Mouse (Mus musculus): ENCODE measurements at regions not wholly inside any gene's neighbourhood (a gene's known extent, or its start where the extent isn't known, plus 50 kb on each side); places are given as distances from the start of the nearest gene placed in this dataset.

DNA sequence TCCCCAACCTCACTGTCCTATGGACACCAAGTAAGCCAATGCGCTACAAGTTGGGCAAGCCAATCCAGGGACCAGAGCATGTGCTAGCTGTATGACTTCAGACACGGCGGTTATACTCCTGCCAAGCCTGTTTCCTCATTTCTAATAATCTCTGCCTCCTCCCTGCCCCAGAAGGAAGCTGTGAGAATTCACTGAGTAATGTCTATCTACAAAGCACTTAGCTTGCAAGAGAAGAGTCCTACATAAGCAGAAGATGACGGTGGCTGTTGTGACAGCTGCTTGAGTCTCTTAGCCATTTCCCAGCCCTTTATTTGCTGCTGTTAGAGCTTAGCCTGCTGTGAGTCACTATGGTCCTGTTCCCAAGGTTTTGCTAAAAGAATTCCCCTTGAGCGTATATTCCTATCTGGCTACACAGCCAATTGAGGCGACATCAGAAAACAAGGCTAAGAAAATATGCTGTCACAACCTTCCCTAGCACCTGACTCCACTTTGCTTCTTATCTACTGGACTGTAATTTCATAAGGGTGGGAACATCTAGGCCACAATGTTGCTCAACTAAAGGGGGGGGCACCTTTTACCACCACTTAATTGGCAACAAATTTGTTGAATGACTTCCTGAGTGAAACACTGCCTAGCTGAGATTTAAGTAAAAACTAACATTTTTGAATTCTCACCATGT is 66.0 kb downstream of the Zfp36l1 start:
- Histone ChIP-seq H3K27ac (replicated peaks; ENCODE audit: insufficient read depth, low read depth, low read length) (no peak overlapping the region), H3K27me3 (ENCODE audit: control insufficient read depth, insufficient read depth, low read length) (no peaks in the 10 kb centered on the region), H3K36me3 (ENCODE audit: control insufficient read depth, insufficient read depth, low read length) (no peaks in the 10 kb centered on the region), H3K79me2 (ENCODE audit: control insufficient read depth, insufficient read depth, low read length) (no peaks in the 10 kb centered on the region), H3K4me3 (ENCODE audit: insufficient read depth, low read depth, low read length) (no peak overlapping the region), H3K9ac (ENCODE audit: low read depth, low read length) (no peak overlapping the region), H3K4me1 (ENCODE audit: control insufficient read depth, insufficient read depth, low read length) (no peaks in the 10 kb centered on the region; the same call in 1 of the 2 replicates)
- peak; percentile 21 for DNase-seq (ENCODE audit: extremely low read depth, low read depth, low spot score)
- no peak for TF ChIP-seq POLR2A (IDR thresholded peaks at IDR 0.05; ENCODE audit: extremely low read depth, insufficient read depth, low read length)
- TF ChIP-seq CTCF (IDR thresholded peaks at IDR 0.05; ENCODE audit: low read depth, low read length): no peak
- 81% methylated on average over 6 of the region's 6 CpGs for WGBS

DNA sequence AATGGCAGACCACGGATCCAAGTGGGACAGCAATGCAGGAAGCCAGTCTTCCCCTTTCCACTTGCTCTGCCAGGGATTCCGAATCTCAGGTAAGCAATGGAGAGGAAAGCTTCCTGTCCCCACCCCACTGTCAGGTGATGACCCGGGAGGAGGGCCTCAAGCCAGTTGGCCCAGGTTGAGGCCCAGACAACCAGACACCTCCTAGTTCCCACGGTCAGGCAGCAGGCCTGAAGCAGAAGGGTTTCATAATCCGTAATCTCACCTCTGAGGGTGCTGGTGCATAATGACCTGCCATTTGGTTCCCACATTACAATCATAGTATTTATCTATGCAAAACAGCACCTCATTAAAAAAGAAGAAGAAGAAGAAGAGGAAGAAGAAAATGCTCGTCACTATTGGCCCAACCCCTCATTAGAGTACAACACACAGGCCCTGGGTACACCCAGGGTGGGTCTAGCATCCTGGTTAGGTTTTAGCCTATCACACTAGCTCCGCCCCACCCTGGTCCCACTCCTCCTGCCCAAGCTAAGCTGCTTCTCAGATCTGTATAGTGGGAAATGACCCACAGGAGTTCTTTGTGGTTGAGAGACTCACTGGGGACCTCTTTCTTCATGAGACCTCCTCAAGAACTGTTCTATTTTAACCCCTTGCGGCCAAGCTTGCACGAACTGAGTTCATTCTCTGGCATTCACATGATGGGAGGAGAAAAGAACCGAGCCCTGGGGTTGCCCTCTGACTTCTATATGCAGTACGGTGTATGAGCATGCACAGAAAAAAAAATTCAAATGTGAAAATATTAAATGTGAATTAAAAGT is 71.1 kb downstream of the Zfp36l1 start:
- peak; percentile 25 for DNase-seq (ENCODE audit: extremely low read depth, low read depth, low spot score)
- no peaks in the 10 kb centered on the region for H3K4me1 ChIP-seq (ENCODE audit: control insufficient read depth, insufficient read depth, low read length)
- H3K4me3 ChIP-seq (ENCODE audit: insufficient read depth, low read depth, low read length): no peak overlapping the region
- no peaks in the 10 kb centered on the region for H3K27me3 ChIP-seq (ENCODE audit: control insufficient read depth, insufficient read depth, low read length)
- no peaks in the 10 kb centered on the region for H3K36me3 ChIP-seq (ENCODE audit: control insufficient read depth, insufficient read depth, low read length)
- WGBS: 84% methylated on average over 11 of the region's 11 CpGs
- H3K27ac ChIP-seq (replicated peaks; ENCODE audit: insufficient read depth, low read depth, low read length): no peak overlapping the region
- no peaks in the 10 kb centered on the region for H3K79me2 ChIP-seq (ENCODE audit: control insufficient read depth, insufficient read depth, low read length)
- TF ChIP-seq CTCF (IDR thresholded peaks at IDR 0.05; ENCODE audit: low read depth, low read length): no peak
- no peak for TF ChIP-seq POLR2A (IDR thresholded peaks at IDR 0.05; ENCODE audit: extremely low read depth, insufficient read depth, low read length)
- H3K9ac ChIP-seq (ENCODE audit: low read depth, low read length): no peak overlapping the region

DNA sequence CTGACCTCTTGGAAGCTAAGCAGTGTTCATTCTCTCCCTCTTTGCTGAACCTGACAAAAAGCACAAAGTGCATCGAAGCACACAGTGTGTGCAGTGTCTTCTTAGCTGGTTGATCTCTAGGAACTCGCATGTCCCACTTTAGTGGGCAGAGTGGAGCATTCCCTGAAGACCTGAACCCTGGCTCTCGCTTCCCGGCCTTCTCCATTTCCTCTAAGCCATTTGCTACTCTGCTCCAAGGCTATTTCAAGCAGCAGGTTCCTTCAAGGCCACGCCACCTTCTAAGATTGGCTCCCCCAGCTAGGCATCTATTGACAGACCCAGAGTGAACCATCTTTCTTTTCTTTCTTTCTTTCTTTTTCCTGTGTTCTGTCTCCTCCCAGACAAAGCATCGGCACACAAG is 71.8 kb downstream of the Zfp36l1 start:
- WGBS: 90% methylated on average over 6 of the region's 6 CpGs
- DNase-seq (ENCODE audit: extremely low read depth, low read depth, low spot score): no peak

DNA sequence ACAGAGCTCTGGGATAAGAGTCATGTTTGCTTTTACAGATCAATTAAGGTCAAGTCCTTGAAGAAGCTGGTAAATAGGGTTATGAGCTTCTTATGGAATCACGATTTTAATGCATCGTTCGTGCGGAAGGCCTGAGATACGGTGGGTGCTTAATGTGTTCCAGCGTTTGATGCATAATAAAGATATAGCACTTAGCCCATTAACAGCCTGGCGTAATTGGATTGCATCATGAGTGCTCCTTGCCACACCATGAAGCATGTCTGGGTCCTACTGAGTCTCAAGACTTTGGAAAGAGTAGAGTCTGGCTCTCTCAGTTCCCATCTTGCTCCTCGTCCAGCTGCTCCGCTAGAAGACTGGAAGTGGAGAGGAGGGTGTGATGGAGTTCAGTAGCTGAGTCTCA is 72.6 kb downstream of the Zfp36l1 start:
- Histone ChIP-seq H3K27ac (replicated peaks; ENCODE audit: insufficient read depth, low read depth, low read length) (no peak overlapping the region), H3K36me3 (ENCODE audit: control insufficient read depth, insufficient read depth, low read length) (no peaks in the 10 kb centered on the region), H3K27me3 (ENCODE audit: control insufficient read depth, insufficient read depth, low read length) (no peaks in the 10 kb centered on the region), H3K4me1 (ENCODE audit: control insufficient read depth, insufficient read depth, low read length) (no peaks in the 10 kb centered on the region), H3K79me2 (ENCODE audit: control insufficient read depth, insufficient read depth, low read length) (no peaks in the 10 kb centered on the region), H3K9ac (ENCODE audit: low read depth, low read length) (no peak overlapping the region), H3K4me3 (ENCODE audit: insufficient read depth, low read depth, low read length) (no peak overlapping the region)
- 90% methylated on average over 9 of the region's 9 CpGs for WGBS
- TF ChIP-seq POLR2A (IDR thresholded peaks at IDR 0.05; ENCODE audit: extremely low read depth, insufficient read depth, low read length): no peak
- TF ChIP-seq CTCF (IDR thresholded peaks at IDR 0.05; ENCODE audit: low read depth, low read length): no peak
- no peak for DNase-seq (ENCODE audit: extremely low read depth, low read depth, low spot score)

More for the DNA sequence above, 71.8 kb downstream of the Zfp36l1 start:
- Histone ChIP-seq H3K36me3 (ENCODE audit: control insufficient read depth, insufficient read depth, low read length) (no peaks in the 10 kb centered on the region), H3K4me1 (ENCODE audit: control insufficient read depth, insufficient read depth, low read length) (no peaks in the 10 kb centered on the region), H3K4me3 (ENCODE audit: insufficient read depth, low read depth, low read length) (no peak overlapping the region), H3K27ac (replicated peaks; ENCODE audit: insufficient read depth, low read depth, low read length) (no peak overlapping the region), H3K9ac (ENCODE audit: low read depth, low read length) (no peak overlapping the region), H3K27me3 (ENCODE audit: control insufficient read depth, insufficient read depth, low read length) (no peaks in the 10 kb centered on the region), H3K79me2 (ENCODE audit: control insufficient read depth, insufficient read depth, low read length) (no peaks in the 10 kb centered on the region)
- no peak for TF ChIP-seq POLR2A (IDR thresholded peaks at IDR 0.05; ENCODE audit: extremely low read depth, insufficient read depth, low read length)
- no peak for TF ChIP-seq CTCF (IDR thresholded peaks at IDR 0.05; ENCODE audit: low read depth, low read length)

DNA sequence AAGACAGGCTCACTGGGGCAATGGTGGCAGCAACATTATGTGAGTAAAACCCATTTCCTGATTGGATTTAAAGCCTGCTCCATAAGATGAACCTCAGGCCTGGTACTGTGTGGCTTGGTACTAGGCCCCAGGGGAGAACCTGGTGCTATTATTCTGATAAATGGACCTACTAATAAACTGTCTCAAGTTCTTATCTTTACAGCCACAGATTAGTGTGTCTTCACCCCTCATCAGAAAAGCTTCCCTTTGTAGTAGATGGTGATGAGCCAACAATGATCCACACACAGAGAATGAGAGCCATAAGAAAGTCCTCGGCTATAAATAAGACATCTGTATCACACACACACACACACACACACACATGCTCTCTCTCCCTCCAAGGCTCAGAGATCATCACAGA is 73.7 kb downstream of the Zfp36l1 start:
- Histone ChIP-seq H3K27ac (replicated peaks; ENCODE audit: insufficient read depth, low read depth, low read length) (no peak overlapping the region), H3K9ac (ENCODE audit: low read depth, low read length) (no peak overlapping the region), H3K27me3 (ENCODE audit: control insufficient read depth, insufficient read depth, low read length) (no peaks in the 10 kb centered on the region), H3K79me2 (ENCODE audit: control insufficient read depth, insufficient read depth, low read length) (no peaks in the 10 kb centered on the region), H3K4me3 (ENCODE audit: insufficient read depth, low read depth, low read length) (no peak overlapping the region), H3K36me3 (ENCODE audit: control insufficient read depth, insufficient read depth, low read length) (no peaks in the 10 kb centered on the region), H3K4me1 (ENCODE audit: control insufficient read depth, insufficient read depth, low read length) (no peaks in the 10 kb centered on the region)
- TF ChIP-seq POLR2A (IDR thresholded peaks at IDR 0.05; ENCODE audit: extremely low read depth, insufficient read depth, low read length) (no peak), CTCF (IDR thresholded peaks at IDR 0.05; ENCODE audit: low read depth, low read length) (no peak)
- DNase-seq (ENCODE audit: extremely low read depth, low read depth, low spot score): no peak
- 90% methylated on average over 1 of the region's 1 CpGs for WGBS
